Mouse (Mus musculus): ENCODE results near the gene Tnk2. TPM values are rescaled to one million over a fixed set of nuclear protein-coding genes. Genes with fewer than 3 reads are reported as not detected.

Gene Tnk2
- total and polyA plus RNA-seq, 3 experiments: 14.7 to 62.2 (median 31.9) TPM

- Histone ChIP-seq H3K4me2 (ENCODE audit: insufficient read depth, low read depth, poor library complexity, severe bottlenecking) (no peak overlapping the region), H3K27me3 (replicated peaks) (no peaks in the 10 kb centered on the region), H3K9ac (ENCODE audit: insufficient read depth, low read depth) (no peak overlapping the region), H3K4me1 (ENCODE audit: control insufficient read depth in 1 of 2, insufficient read depth in 2 of 2) (peaks cover 11 to 43% of the 10 kb centered on the region in 2 experiments), H3K36me3 (replicated peaks in 1 of 2; ENCODE audit: control insufficient read depth in 1 of 2, insufficient read depth in 1 of 2, low read length in 1 of 2) (peaks cover 0 to 41% of the 10 kb centered on the region in 2 experiments), H3K9me3 (replicated peaks; ENCODE audit: low read length) (no peaks in the 10 kb centered on the region), H3K4me3 (replicated peaks in 1 of 3; ENCODE audit: low read depth in 2 of 3, low read length in 2 of 3, poor library complexity in 1 of 3) (no peak overlapping the region), H3K79me2 (replicated peaks; ENCODE audit: control insufficient read depth, extremely low read depth, insufficient read depth, poor library complexity, severe bottlenecking) (no peaks in the 10 kb centered on the region), H3K27ac (ENCODE audit: insufficient read depth, low read depth) (no peak overlapping the region)
- DNase-seq (ENCODE audit: extremely low read depth): no peak
- no peak for TF ChIP-seq USF2 (conservative IDR thresholded peaks at IDR 0.05; ENCODE audit: low read depth, low read length)
- no peak for TF ChIP-seq MAFK (IDR thresholded peaks at IDR 0.05; ENCODE audit: insufficient replicate concordance, low read length)
- TF ChIP-seq MEF2A (IDR thresholded peaks at IDR 0.05; ENCODE audit: borderline replicate concordance, low read depth, low read length): no peak
- 0 out of 2 replicates have a peak, but pooled peaks have one; percentile 17 for TF ChIP-seq MAX (IDR thresholded peaks at IDR 0.05; ENCODE audit: low read length)
- TF ChIP-seq NELFE (IDR thresholded peaks at IDR 0.05; ENCODE audit: low read depth, low read length): peak; percentile 21; the same call in 1 of the 2 replicates
- TF ChIP-seq MYC (IDR thresholded peaks at IDR 0.05; ENCODE audit: low read depth, low read length): no peak
- peak; percentile 93 for TF ChIP-seq RAD21 (IDR thresholded peaks at IDR 0.05; ENCODE audit: low read depth, low read length)
- no peak for TF ChIP-seq MAZ (IDR thresholded peaks at IDR 0.05; ENCODE audit: low read depth, low read length)
- no peak for TF ChIP-seq RCOR1 (conservative IDR thresholded peaks at IDR 0.05; ENCODE audit: low read depth, low read length)
- TF ChIP-seq ZC3H11A (IDR thresholded peaks at IDR 0.05; ENCODE audit: low read depth, low read length): peak; percentile 80
- no peak for TF ChIP-seq ELF1 (IDR thresholded peaks at IDR 0.05; ENCODE audit: low read depth, low read length)
- TF ChIP-seq SIN3A (IDR thresholded peaks at IDR 0.05; ENCODE audit: low read length): peak; percentile 25; the same call in 1 of the 2 replicates
- peak; percentile 97 for TF ChIP-seq SMC3 (IDR thresholded peaks at IDR 0.05; ENCODE audit: low read depth, low read length)
- no peak for TF ChIP-seq NRF1 (IDR thresholded peaks at IDR 0.05; ENCODE audit: low read depth, low read length)
- peak; percentile 63 to 95 for TF ChIP-seq CTCF (conservative IDR thresholded peaks at IDR 0.05 in 1 of 2, IDR thresholded peaks at IDR 0.05 in 1 of 2; ENCODE audit: low read depth in 2 of 2, low read length in 2 of 2)
- TF ChIP-seq UBTF (IDR thresholded peaks at IDR 0.05; ENCODE audit: low read depth, low read length): no peak
- TF ChIP-seq ETS1 (conservative IDR thresholded peaks at IDR 0.05; ENCODE audit: low read depth, low read length): peak; percentile 15; the same call in 1 of the 2 replicates
- no peak for TF ChIP-seq USF1 (IDR thresholded peaks at IDR 0.05; ENCODE audit: low read depth, low read length)
- TF ChIP-seq JUN (IDR thresholded peaks at IDR 0.05; ENCODE audit: insufficient read depth, low read depth, low read length): no peak
- TF ChIP-seq IRF4 (IDR thresholded peaks at IDR 0.05; ENCODE audit: low read depth, low read length): peak; percentile 42; the same call in 1 of the 2 replicates
- TF ChIP-seq CHD2 (IDR thresholded peaks at IDR 0.05; ENCODE audit: low read length): no peak
- dilution Hi-C loops (cut with MboI; ENCODE audit: extremely low pct_ligation_motif_present, extremely low pct_unique_long_range_greater_than_20kb, low sequenced_read_pairs) (no loop called here), in situ Hi-C loops (cut with MboI; ENCODE audit: low pct_ligation_motif_present, low pct_unique_long_range_greater_than_20kb, low sequenced_read_pairs) (no loop called here)
Observed at GRCm38 (mm10) chr16:32659385-32659784, 15.7 kb downstream of the Tnk2 start.

- Histone ChIP-seq H3K27me3 (replicated peaks) (no peaks in the 10 kb centered on the region), H3K4me3 (replicated peaks in 1 of 3; ENCODE audit: low read depth in 2 of 3, low read length in 2 of 3, poor library complexity in 1 of 3) (no peak overlapping the region), H3K9ac (ENCODE audit: insufficient read depth, low read depth) (no peak overlapping the region), H3K36me3 (replicated peaks in 1 of 2; ENCODE audit: control insufficient read depth in 1 of 2, insufficient read depth in 1 of 2, low read length in 1 of 2) (peaks cover 0 to 39% of the 10 kb centered on the region in 2 experiments), H3K4me1 (ENCODE audit: control insufficient read depth in 1 of 2, insufficient read depth in 2 of 2) (peaks cover 12 to 48% of the 10 kb centered on the region in 2 experiments), H3K27ac (ENCODE audit: insufficient read depth, low read depth) (no peak overlapping the region), H3K79me2 (replicated peaks; ENCODE audit: control insufficient read depth, extremely low read depth, insufficient read depth, poor library complexity, severe bottlenecking) (no peaks in the 10 kb centered on the region), H3K9me3 (replicated peaks; ENCODE audit: low read length) (no peaks in the 10 kb centered on the region), H3K4me2 (ENCODE audit: insufficient read depth, low read depth, poor library complexity, severe bottlenecking) (no peak overlapping the region)
- TF ChIP-seq UBTF (IDR thresholded peaks at IDR 0.05; ENCODE audit: low read depth, low read length) (no peak), HCFC1 (IDR thresholded peaks at IDR 0.05; ENCODE audit: low read depth, low read length) (no peak), KAT2A (IDR thresholded peaks at IDR 0.05; ENCODE audit: insufficient replicate concordance, low read length) (no peak), ELF1 (IDR thresholded peaks at IDR 0.05; ENCODE audit: low read depth, low read length) (no peak), JUN (IDR thresholded peaks at IDR 0.05; ENCODE audit: insufficient read depth, low read depth, low read length) (no peak), MAFK (IDR thresholded peaks at IDR 0.05; ENCODE audit: insufficient replicate concordance, low read length) (no peak), POLR2A (IDR thresholded peaks at IDR 0.05; ENCODE audit: low read depth, low read length) (no peak), CHD2 (IDR thresholded peaks at IDR 0.05; ENCODE audit: low read length) (no peak), POLR2AphosphoS2 (IDR thresholded peaks at IDR 0.05; ENCODE audit: low read depth, low read length) (no peak), USF1 (IDR thresholded peaks at IDR 0.05; ENCODE audit: low read depth, low read length) (no peak), SMC3 (IDR thresholded peaks at IDR 0.05; ENCODE audit: low read depth, low read length) (no peak), USF2 (conservative IDR thresholded peaks at IDR 0.05; ENCODE audit: low read depth, low read length) (no peak), SIN3A (IDR thresholded peaks at IDR 0.05; ENCODE audit: low read length) (no peak), IRF4 (IDR thresholded peaks at IDR 0.05; ENCODE audit: low read depth, low read length) (no peak), BHLHE40 (IDR thresholded peaks at IDR 0.05; ENCODE audit: low read depth, low read length) (no peak), MEF2A (IDR thresholded peaks at IDR 0.05; ENCODE audit: borderline replicate concordance, low read depth, low read length) (no peak), TBP (conservative IDR thresholded peaks at IDR 0.05; ENCODE audit: low read depth, low read length) (no peak), ZMIZ1 (IDR thresholded peaks at IDR 0.05; ENCODE audit: low read depth, low read length) (no peak), CTCF (conservative IDR thresholded peaks at IDR 0.05 in 1 of 2, IDR thresholded peaks at IDR 0.05 in 1 of 2; ENCODE audit: low read depth in 2 of 2, low read length in 2 of 2) (no peak)
- no peak for DNase-seq (ENCODE audit: extremely low read depth)
- dilution Hi-C loops (cut with MboI; ENCODE audit: extremely low pct_ligation_motif_present, extremely low pct_unique_long_range_greater_than_20kb, low sequenced_read_pairs) (no loop called here), in situ Hi-C loops (cut with MboI; ENCODE audit: low pct_ligation_motif_present, low pct_unique_long_range_greater_than_20kb, low sequenced_read_pairs) (no loop called here)
Observed at GRCm38 (mm10) chr16:32660095-32660494, 16.4 kb downstream of the Tnk2 start.
